Mouse (Mus musculus) erythroblast, embryonic 14.5 days (primary cell): Measurements from ENCODE around the gene Vsig10l.

Experiments used
- GATA1 ChIP-seq: IDR thresholded peaks from 2 replicates; pipeline ENCODE4 v1.6.1; 2012; ENCODE audit warnings: low read length, inconsistent platforms, mixed read lengths
- TAL1 ChIP-seq: IDR thresholded peaks from 3 replicates; pipeline ENCODE4 v1.6.1; 2012; ENCODE audit warnings: low read length, inconsistent platforms, mixed read lengths

GRCm38 (mm10) chr7:43436341-43437255, 26.4 kb upstream of the Vsig10l start, which contains the start of gene Nkg7:
- no peak for TF ChIP-seq TAL1
- no peak for TF ChIP-seq GATA1
